Mouse (Mus musculus) megakaryocyte, embryonic 14.5 days (primary cell): ENCODE measurements around the gene Creb5. TPM values are rescaled to one million over a fixed set of nuclear protein-coding genes. Genes with fewer than 3 reads are reported as not detected.

ENCODE experiments used
- H3K27me3 ChIP-seq: replicated peaks from 2 replicates; pipeline ENCODE3; 2012; ENCODE audit warnings: inconsistent platforms
- H3K36me3 ChIP-seq: replicated peaks from 2 replicates; pipeline ENCODE3; 2012; ENCODE audit warnings: low read length, inconsistent platforms, mixed read lengths
- H3K4me1 ChIP-seq: 2 replicates; pipeline ENCODE4 v1.6.1; 2012; ENCODE audit warnings: inconsistent platforms
- H3K4me3 ChIP-seq: replicated peaks from 2 replicates; pipeline ENCODE3; 2012; ENCODE audit warnings: moderate library complexity, mild to moderate bottlenecking, inconsistent platforms
- H3K9me3 ChIP-seq: 2 replicates; pipeline ENCODE4 v1.6.1; 2012; ENCODE audit warnings: inconsistent platforms
- FLI1 ChIP-seq: IDR thresholded peaks from 2 replicates; pipeline ENCODE4 v1.6.1; 2012; ENCODE audit warnings: low read length, inconsistent platforms, mixed read lengths
- GATA1 ChIP-seq: IDR thresholded peaks from 3 replicates; pipeline ENCODE4 v1.6.1; 2012; ENCODE audit warnings: mixed read lengths, low read length, inconsistent platforms, borderline replicate concordance
- polyA plus RNA-seq: library from polyadenylated mRNA; stranded (reverse); fragments of >175 nt; gene quantifications from 2 replicates; pipeline ENCODE4 v1.2.3, GENCODE M21; 2012; ENCODE audit warnings: low replicate concordance; ENCODE audit not compliant: insufficient read depth

The Creb5 gene
- polyA plus RNA-seq, result 0.37 and 2.9 TPM in 2 replicates

- Histone ChIP-seq H3K4me3 (peak within 1 kb of the TSS; percentile 92), H3K36me3 (no peaks in the 10 kb centered on the region), H3K9me3 (peaks cover 11% of the 10 kb centered on the region; the same call in 1 of the 2 replicates), H3K4me1 (peaks cover 34% of the 10 kb centered on the region), H3K27me3 (peaks cover 88% of the 10 kb centered on the region)
- no peak for TF ChIP-seq GATA1
- TF ChIP-seq FLI1, result no peak
These were observed at the start of gene Creb5 for GRCm38 (mm10) chr6:53287038-53287561. Creb5 (plus strand) TSS chr6:53287270.

- no peaks in the 10 kb centered on the region for H3K4me1 ChIP-seq
- no peaks in the 10 kb centered on the region for H3K9me3 ChIP-seq
- no peak overlapping the region for H3K4me3 ChIP-seq
- TF ChIP-seq FLI1, result no peak
- TF ChIP-seq GATA1, result no peak
- H3K36me3 ChIP-seq, result no peaks in the 10 kb centered on the region
- H3K27me3 ChIP-seq, result peaks cover 9% of the 10 kb centered on the region
These were observed 27.2 kb upstream of the Creb5 start for GRCm38 (mm10) chr6:53259841-53260240.

DNA sequence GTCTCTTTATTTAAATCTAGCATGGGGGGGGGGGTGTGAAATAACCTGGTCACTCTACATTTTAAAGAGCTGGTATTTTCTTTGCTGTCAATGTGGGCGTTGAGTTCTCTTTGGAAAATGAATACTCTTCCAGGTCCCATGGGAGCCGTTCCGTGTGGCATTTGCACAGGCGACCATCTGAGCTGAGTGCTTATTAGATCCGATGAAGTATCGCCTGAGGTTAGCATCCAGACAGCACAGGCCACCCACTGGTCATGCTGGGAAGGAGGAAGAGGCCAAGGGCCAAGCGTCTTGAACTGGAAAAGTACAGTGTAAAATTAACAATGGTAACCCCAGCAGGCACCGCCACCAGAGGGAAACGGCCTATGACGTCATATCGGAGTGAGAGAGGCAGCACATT lies 24.7 kb upstream of the Creb5 start:
- TF ChIP-seq FLI1 (no peak), GATA1 (no peak)
- Histone ChIP-seq H3K4me1 (no peaks in the 10 kb centered on the region), H3K36me3 (no peaks in the 10 kb centered on the region), H3K9me3 (no peaks in the 10 kb centered on the region), H3K4me3 (no peak overlapping the region), H3K27me3 (peaks cover 4% of the 10 kb centered on the region)

DNA sequence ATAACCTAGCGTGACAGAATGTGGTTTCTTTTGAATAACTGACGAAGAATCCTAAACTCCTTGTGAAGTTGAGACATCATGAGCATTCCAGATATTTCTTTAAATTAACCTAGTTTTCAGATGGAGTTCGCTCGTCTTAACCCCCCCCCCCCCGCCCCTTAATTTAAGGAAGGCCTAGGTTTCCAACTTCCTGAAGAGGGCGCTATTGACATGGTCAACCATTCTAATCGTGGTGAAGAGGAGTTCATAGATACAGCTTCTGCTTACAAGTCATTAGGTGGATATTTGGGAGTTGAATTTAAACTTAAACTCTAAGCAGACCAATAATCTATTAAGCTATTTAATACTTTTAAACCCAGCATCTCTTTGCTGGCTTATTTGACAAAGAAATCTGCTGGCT lies 20.0 kb upstream of the Creb5 start:
- TF ChIP-seq GATA1, result no peak
- no peak for TF ChIP-seq FLI1
- H3K4me1 ChIP-seq, result no peaks in the 10 kb centered on the region

GRCm38 (mm10) chr6:53267732-53268505 lies 19.2 kb upstream of the Creb5 start:
- H3K4me1 ChIP-seq, result no peaks in the 10 kb centered on the region
- no peaks in the 10 kb centered on the region for H3K36me3 ChIP-seq
- no peak for TF ChIP-seq FLI1
- no peak for TF ChIP-seq GATA1
- peaks cover 10% of the 10 kb centered on the region for H3K27me3 ChIP-seq
- H3K9me3 ChIP-seq, result no peaks in the 10 kb centered on the region
- no peak overlapping the region for H3K4me3 ChIP-seq

More for the DNA sequence above, 20.0 kb upstream of the Creb5 start:
- H3K36me3 ChIP-seq, result no peaks in the 10 kb centered on the region
- H3K4me3 ChIP-seq, result no peak overlapping the region
- no peaks in the 10 kb centered on the region for H3K9me3 ChIP-seq
- peaks cover 12% of the 10 kb centered on the region for H3K27me3 ChIP-seq

GRCm38 (mm10) chr6:53271216-53271615 lies 15.9 kb upstream of the Creb5 start:
- Histone ChIP-seq H3K36me3 (no peaks in the 10 kb centered on the region), H3K4me3 (no peak overlapping the region), H3K4me1 (no peaks in the 10 kb centered on the region), H3K9me3 (no peaks in the 10 kb centered on the region), H3K27me3 (peaks cover 14% of the 10 kb centered on the region)
- no peak for TF ChIP-seq GATA1
- TF ChIP-seq FLI1, result no peak

DNA sequence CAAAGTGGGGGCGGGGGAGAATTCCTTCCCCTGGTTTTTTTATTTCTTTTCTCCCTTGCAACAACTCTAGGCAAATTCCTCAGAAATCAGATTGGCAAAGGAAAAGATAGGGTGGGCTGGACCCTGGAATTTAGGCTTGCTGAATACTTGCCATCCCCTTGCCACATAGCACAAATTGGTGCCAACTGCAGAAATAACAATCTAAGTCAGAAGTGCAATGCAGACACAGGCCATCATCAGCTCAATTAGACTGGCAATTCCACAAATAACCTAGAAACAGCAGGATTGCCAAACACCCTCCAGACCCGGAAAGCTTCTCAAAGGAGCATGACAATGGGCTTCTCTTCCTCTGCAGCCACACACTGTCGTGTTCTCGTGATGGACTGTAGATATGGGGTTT lies 15.4 kb upstream of the Creb5 start:
- H3K36me3 ChIP-seq, result no peaks in the 10 kb centered on the region
- no peaks in the 10 kb centered on the region for H3K9me3 ChIP-seq
- TF ChIP-seq FLI1, result no peak
- no peak for TF ChIP-seq GATA1
- no peaks in the 10 kb centered on the region for H3K4me1 ChIP-seq
- peaks cover 18% of the 10 kb centered on the region for H3K27me3 ChIP-seq
- no peak overlapping the region for H3K4me3 ChIP-seq

DNA sequence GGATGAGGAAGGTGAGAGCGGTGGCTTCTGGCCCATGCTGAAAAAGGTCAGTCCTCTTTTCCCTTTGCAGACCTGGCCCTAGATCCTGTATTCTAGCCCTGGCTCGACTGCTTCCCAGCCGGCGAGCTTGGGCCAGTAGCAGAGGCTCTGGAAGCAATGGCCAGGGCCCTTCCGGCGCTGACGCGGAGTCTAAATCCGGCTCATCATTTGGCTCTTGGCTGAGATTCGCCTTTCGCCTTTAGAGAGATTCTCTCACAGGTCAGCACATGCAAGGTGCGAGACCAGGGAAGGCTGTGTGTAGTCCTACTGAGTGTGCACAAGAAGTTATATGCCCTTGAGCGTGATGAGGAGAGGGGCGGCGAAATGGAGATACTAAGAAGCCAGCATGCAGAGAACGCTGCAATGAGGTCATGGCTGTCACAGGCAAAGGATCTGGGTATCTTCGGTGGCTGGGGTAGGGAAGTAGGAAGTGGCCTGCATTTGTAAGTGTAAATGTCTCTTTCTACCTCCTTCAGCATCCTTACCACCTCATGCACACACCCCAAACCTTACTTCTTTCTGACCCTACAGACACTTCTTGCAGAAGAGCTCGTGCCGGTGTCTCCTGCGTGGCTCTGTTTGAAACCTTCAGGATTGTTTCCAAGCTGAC lies 557 bp upstream of the Creb5 start:
- H3K27me3 ChIP-seq, result peaks cover 87% of the 10 kb centered on the region
- TF ChIP-seq FLI1, result no peak
- H3K9me3 ChIP-seq, result peaks cover 11% of the 10 kb centered on the region; the same call in 1 of the 2 replicates
- H3K36me3 ChIP-seq, result no peaks in the 10 kb centered on the region
- H3K4me3 ChIP-seq, result peak overlapping the region; percentile 92
- peaks cover 34% of the 10 kb centered on the region for H3K4me1 ChIP-seq

- H3K27me3 ChIP-seq, result peaks cover 83% of the 10 kb centered on the region
- TF ChIP-seq GATA1, result no peak
- no peaks in the 10 kb centered on the region for H3K36me3 ChIP-seq
- H3K4me1 ChIP-seq, result peaks cover 34% of the 10 kb centered on the region
- peaks cover 11% of the 10 kb centered on the region; the same call in 1 of the 2 replicates for H3K9me3 ChIP-seq
- peak overlapping the region; percentile 92 for H3K4me3 ChIP-seq
These were observed 702 bp downstream of the Creb5 start for GRCm38 (mm10) chr6:53287562-53288381.
